Mouse (Mus musculus): ENCODE results near the gene Ints11.

Ints11 gene

GRCm38 (mm10) chr4:155892438-155893211 lies 23.3 kb downstream of the Ints11 start:
- DNase-seq (ENCODE audit: low spot score in 2 of 2): peak; percentile 36 to 41

GRCm38 (mm10) chr4:155893212-155893690 lies 23.9 kb downstream of the Ints11 start:
- DNase-seq (ENCODE audit: low spot score in 2 of 2): peak in 1 of 2 experiments; percentile 3

GRCm38 (mm10) chr4:155894311-155894881 lies 25.1 kb downstream of the Ints11 start:
- DNase-seq (ENCODE audit: low spot score in 2 of 2): peak; percentile 78 to 79

- peak; percentile 84 for DNase-seq (ENCODE audit: low spot score in 2 of 2)
Observed at GRCm38 (mm10) chr4:155895216-155895615, 25.9 kb downstream of the Ints11 start.

- DNase-seq (ENCODE audit: low spot score in 2 of 2): peak in 1 of 2 experiments; percentile 2
Observed at GRCm38 (mm10) chr4:155895826-155896225, 26.5 kb downstream of the Ints11 start.

- no peak for DNase-seq (ENCODE audit: low spot score in 2 of 2)
Observed at GRCm38 (mm10) chr4:155896461-155896860, 27.1 kb downstream of the Ints11 start.

GRCm38 (mm10) chr4:155898318-155898717 lies 29.0 kb downstream of the Ints11 start:
- DNase-seq (ENCODE audit: low spot score in 2 of 2): no peak

- peak in 1 of 2 experiments; percentile 2 for DNase-seq (ENCODE audit: low spot score in 2 of 2)
Observed at GRCm38 (mm10) chr4:155899355-155899754, 30.0 kb downstream of the Ints11 start.

- peak; percentile 12 to 29 for DNase-seq (ENCODE audit: low spot score in 2 of 2)
Observed at GRCm38 (mm10) chr4:155901205-155901604, 31.9 kb downstream of the Ints11 start.

- no peak for DNase-seq (ENCODE audit: low spot score in 2 of 2)
Observed at GRCm38 (mm10) chr4:155903246-155903645, 33.9 kb downstream of the Ints11 start.

GRCm38 (mm10) chr4:155904318-155905102 lies 35.2 kb downstream of the Ints11 start:
- DNase-seq (ENCODE audit: low spot score in 2 of 2): peak; percentile 16 to 18

- no peak for DNase-seq (ENCODE audit: low spot score in 2 of 2)
Observed at GRCm38 (mm10) chr4:155905634-155906033, 36.3 kb downstream of the Ints11 start.

- peak in 1 of 2 experiments; percentile 1 for DNase-seq (ENCODE audit: low spot score in 2 of 2)
Observed at GRCm38 (mm10) chr4:155906125-155906524, 36.8 kb downstream of the Ints11 start.

GRCm38 (mm10) chr4:155907003-155907402 lies 37.7 kb downstream of the Ints11 start:
- peak in 1 of 2 experiments; percentile 1 for DNase-seq (ENCODE audit: low spot score in 2 of 2)

GRCm38 (mm10) chr4:155908281-155908680 lies 38.9 kb downstream of the Ints11 start:
- peak; percentile 2 to 3 for DNase-seq (ENCODE audit: low spot score in 2 of 2)

GRCm38 (mm10) chr4:155908751-155909150 lies 39.4 kb downstream of the Ints11 start:
- DNase-seq (ENCODE audit: low spot score in 2 of 2): peak in 1 of 2 experiments; percentile 2

- no peak for DNase-seq (ENCODE audit: low spot score in 2 of 2)
Observed at GRCm38 (mm10) chr4:155932031-155932430, 62.7 kb downstream of the Ints11 start.

All from right cerebral cortex, adult 2 months (tissue).